In genomic region chr16:96159794-96160346, GRCm38 (mm10) we compare ENCODE assay signal across 8 mouse cellular contexts. TPM values are rescaled to one million over a fixed set of nuclear protein-coding genes. Genes with fewer than 3 reads are reported as not detected.
DNase-seq lines count a peak whose midpoint lies in the region; ATAC-seq lines count a peak whose summit lies in the region.

No protein-coding gene starts in this region.

- 80% methylated on average over 20 of the region's 20 CpGs for WGBS in heart, embryonic 16.5 days
- WGBS in forebrain, embryonic 14.5 days = 85% methylated on average over 20 of the region's 20 CpGs
- WGBS in liver, embryonic 16.5 days (ENCODE audit: insufficient replicate concordance) = 67% methylated on average over 20 of the region's 20 CpGs

- no peak for ATAC-seq in heart, embryonic 16.5 days (replicated peaks; ENCODE audit: extremely low read depth, insufficient read depth, low FRiP score)
- peak; percentile 22; the same call in 1 of the 2 replicates for ATAC-seq in forebrain, embryonic 14.5 days
- ATAC-seq in liver, embryonic 16.5 days (ENCODE audit: low read depth) = no peak

- H3K9me3 ChIP-seq in heart, embryonic 16.5 days (replicated peaks; ENCODE audit: control insufficient read depth, low read length) = no peaks in the 10 kb centered on the region
- no peaks in the 10 kb centered on the region for H3K9me3 ChIP-seq in forebrain, embryonic 14.5 days (replicated peaks; ENCODE audit: control insufficient read depth, low read length)
- no peaks in the 10 kb centered on the region for H3K9me3 ChIP-seq in liver, embryonic 16.5 days (replicated peaks; ENCODE audit: control insufficient read depth, low read length)

- H3K4me3 ChIP-seq in heart, embryonic 16.5 days (ENCODE audit: low read length) = peak overlapping the region; percentile 49
- peak overlapping the region; percentile 48; the same call in 1 of the 2 replicates for H3K4me3 ChIP-seq in forebrain, embryonic 14.5 days (ENCODE audit: low read depth, low read length)
- peak overlapping the region; percentile 64 for H3K4me3 ChIP-seq in liver, embryonic 16.5 days (ENCODE audit: low read depth, low read length)

- H3K4me2 ChIP-seq in heart, embryonic 16.5 days (ENCODE audit: low read depth, low read length) = peak overlapping the region; percentile 67
- peak overlapping the region; percentile 96 for H3K4me2 ChIP-seq in forebrain, embryonic 14.5 days (ENCODE audit: low read length)
- peak overlapping the region; percentile 93 for H3K4me2 ChIP-seq in liver, embryonic 16.5 days (ENCODE audit: low read depth, low read length)

- H3K27me3 ChIP-seq in heart, embryonic 16.5 days (ENCODE audit: control insufficient read depth, insufficient read depth, low read length) = no peaks in the 10 kb centered on the region
- no peaks in the 10 kb centered on the region for H3K27me3 ChIP-seq in forebrain, embryonic 14.5 days (replicated peaks; ENCODE audit: control insufficient read depth, insufficient read depth, low read length)
- no peaks in the 10 kb centered on the region for H3K27me3 ChIP-seq in liver, embryonic 16.5 days (ENCODE audit: control insufficient read depth, insufficient read depth, low read depth, low read length)

- H3K36me3 ChIP-seq in heart, embryonic 16.5 days (ENCODE audit: control insufficient read depth, insufficient read depth) = 0 out of 2 replicates have a peak, but pooled peaks cover 6% of the 10 kb centered on the region
- H3K36me3 ChIP-seq in forebrain, embryonic 14.5 days (ENCODE audit: control insufficient read depth, insufficient read depth, low read length) = peaks cover 10% of the 10 kb centered on the region; the same call in 1 of the 2 replicates
- H3K36me3 ChIP-seq in liver, embryonic 16.5 days (ENCODE audit: control insufficient read depth, insufficient read depth) = no peaks in the 10 kb centered on the region

- DNase-seq in heart, adult 8-10 months (ENCODE audit: low spot score) = no peak
- DNase-seq in ZHBTc4 (ENCODE audit: low read depth, low spot score) = peak; percentile 46
- no peak for DNase-seq in forebrain, embryonic 14.5 days (ENCODE audit: low spot score)
- no peak for DNase-seq in frontal cortex, postnatal 25 days (ENCODE audit: low spot score in 2 of 2)
- no peak for DNase-seq in kidney, postnatal 36 days
- DNase-seq in thymus, postnatal 0 days (ENCODE audit: low spot score) = no peak

- peaks cover 10% of the 10 kb centered on the region for H3K4me1 ChIP-seq in heart, embryonic 16.5 days (ENCODE audit: control insufficient read depth, insufficient read depth, low read length)
- peaks cover 7% of the 10 kb centered on the region; the same call in 1 of the 2 replicates for H3K4me1 ChIP-seq in forebrain, embryonic 14.5 days (ENCODE audit: control insufficient read depth, insufficient read depth, low read length)
- H3K4me1 ChIP-seq in liver, embryonic 16.5 days (ENCODE audit: control insufficient read depth, low read depth, low read length) = no peaks in the 10 kb centered on the region

- H3K9ac ChIP-seq in heart, embryonic 16.5 days (ENCODE audit: low read length) = peak overlapping the region; percentile 76
- peak overlapping the region; percentile 87 for H3K9ac ChIP-seq in forebrain, embryonic 14.5 days (ENCODE audit: low read length)
- no peak overlapping the region for H3K9ac ChIP-seq in liver, embryonic 16.5 days (ENCODE audit: low read depth, low read length)

- H3K27ac ChIP-seq in heart, embryonic 16.5 days (ENCODE audit: low read length) = peak overlapping the region; percentile 59
- no peak overlapping the region; the same call in 1 of the 2 replicates for H3K27ac ChIP-seq in forebrain, embryonic 14.5 days (ENCODE audit: low read depth, low read length)
- H3K27ac ChIP-seq in liver, embryonic 16.5 days (ENCODE audit: low read length) = no peak overlapping the region

RNA-seq across cellular contexts. Expression of gene Wrb, which starts 14.7 kb away (rescaled TPM):
- 52.4 and 53.3 TPM in 2 replicates for polyA plus RNA-seq in heart, embryonic 16.5 days (2015; fragmentation: Nextera tagmentation; extraction: Ambion mirVana)
- total RNA-seq in heart, adult 8-10 months (2022) = 10 to 100 TPM; 13.6 to 17.6 (median 15.9) TPM
- 188 and 204 TPM in 2 replicates for polyA plus RNA-seq in forebrain, embryonic 14.5 days (2014; fragmentation: Nextera tagmentation; extraction: Ambion mirVana)
- 9.0 TPM in 2 replicates for polyA plus RNA-seq in liver, embryonic 16.5 days (2015; fragmentation: Nextera tagmentation; extraction: Ambion mirVana)
- 26.3 and 26.8 TPM in 2 replicates for polyA plus RNA-seq in thymus, postnatal 0 days (2015; fragmentation: Nextera tagmentation; extraction: Ambion mirVana)

RNA-seq across cellular contexts. Expression of gene Lca5l, which starts 32.2 kb away (rescaled TPM):
- 1.2 TPM in 2 replicates for polyA plus RNA-seq in heart, embryonic 16.5 days (2015; fragmentation: Nextera tagmentation; extraction: Ambion mirVana)
- under 1 TPM; 0.19 to 0.60 (median 0.29) TPM for total RNA-seq in heart, adult 8-10 months (2022)
- polyA plus RNA-seq in forebrain, embryonic 14.5 days (2014; fragmentation: Nextera tagmentation; extraction: Ambion mirVana) = 1.1 and 1.4 TPM in 2 replicates
- polyA plus RNA-seq in liver, embryonic 16.5 days (2015; fragmentation: Nextera tagmentation; extraction: Ambion mirVana) = 0.02 and 0.05 TPM in 2 replicates
- 0.27 TPM in 2 replicates for polyA plus RNA-seq in thymus, postnatal 0 days (2015; fragmentation: Nextera tagmentation; extraction: Ambion mirVana)

RNA-seq across cellular contexts. Expression of gene Hmgn1, which starts 32.3 kb away (rescaled TPM):
- 250 and 264 TPM in 2 replicates for polyA plus RNA-seq in heart, embryonic 16.5 days (2015; fragmentation: Nextera tagmentation; extraction: Ambion mirVana)
- 10 to 100 TPM; 40.6 to 57.8 (median 43.0) TPM for total RNA-seq in heart, adult 8-10 months (2022)
- polyA plus RNA-seq in forebrain, embryonic 14.5 days (2014; fragmentation: Nextera tagmentation; extraction: Ambion mirVana) = 520 and 536 TPM in 2 replicates
- 89.0 and 109 TPM in 2 replicates for polyA plus RNA-seq in liver, embryonic 16.5 days (2015; fragmentation: Nextera tagmentation; extraction: Ambion mirVana)
- polyA plus RNA-seq in thymus, postnatal 0 days (2015; fragmentation: Nextera tagmentation; extraction: Ambion mirVana) = 380 and 399 TPM in 2 replicates

RNA-seq across cellular contexts. Expression of gene Sh3bgr, which starts 40.4 kb away (rescaled TPM):
- polyA plus RNA-seq in heart, embryonic 16.5 days (2015; fragmentation: Nextera tagmentation; extraction: Ambion mirVana) = 523 and 531 TPM in 2 replicates
- total RNA-seq in heart, adult 8-10 months (2022) = 100 to 1,000 TPM; 279 to 382 (median 369) TPM
- polyA plus RNA-seq in forebrain, embryonic 14.5 days (2014; fragmentation: Nextera tagmentation; extraction: Ambion mirVana) = 0.60 and 1.4 TPM in 2 replicates
- polyA plus RNA-seq in liver, embryonic 16.5 days (2015; fragmentation: Nextera tagmentation; extraction: Ambion mirVana) = 0.64 and 1.3 TPM in 2 replicates
- polyA plus RNA-seq in thymus, postnatal 0 days (2015; fragmentation: Nextera tagmentation; extraction: Ambion mirVana) = 0.68 and 0.82 TPM in 2 replicates
